Mouse (Mus musculus): ENCODE measurements around the gene 4930579G24Rik. TPM values are rescaled to one million over a fixed set of nuclear protein-coding genes. Genes with fewer than 3 reads are reported as not detected.

Gene 4930579G24Rik
- 10 to 100 TPM; 14.6 to 17.4 TPM for polyA plus RNA-seq (2017; shearing (Covaris generic))

DNA sequence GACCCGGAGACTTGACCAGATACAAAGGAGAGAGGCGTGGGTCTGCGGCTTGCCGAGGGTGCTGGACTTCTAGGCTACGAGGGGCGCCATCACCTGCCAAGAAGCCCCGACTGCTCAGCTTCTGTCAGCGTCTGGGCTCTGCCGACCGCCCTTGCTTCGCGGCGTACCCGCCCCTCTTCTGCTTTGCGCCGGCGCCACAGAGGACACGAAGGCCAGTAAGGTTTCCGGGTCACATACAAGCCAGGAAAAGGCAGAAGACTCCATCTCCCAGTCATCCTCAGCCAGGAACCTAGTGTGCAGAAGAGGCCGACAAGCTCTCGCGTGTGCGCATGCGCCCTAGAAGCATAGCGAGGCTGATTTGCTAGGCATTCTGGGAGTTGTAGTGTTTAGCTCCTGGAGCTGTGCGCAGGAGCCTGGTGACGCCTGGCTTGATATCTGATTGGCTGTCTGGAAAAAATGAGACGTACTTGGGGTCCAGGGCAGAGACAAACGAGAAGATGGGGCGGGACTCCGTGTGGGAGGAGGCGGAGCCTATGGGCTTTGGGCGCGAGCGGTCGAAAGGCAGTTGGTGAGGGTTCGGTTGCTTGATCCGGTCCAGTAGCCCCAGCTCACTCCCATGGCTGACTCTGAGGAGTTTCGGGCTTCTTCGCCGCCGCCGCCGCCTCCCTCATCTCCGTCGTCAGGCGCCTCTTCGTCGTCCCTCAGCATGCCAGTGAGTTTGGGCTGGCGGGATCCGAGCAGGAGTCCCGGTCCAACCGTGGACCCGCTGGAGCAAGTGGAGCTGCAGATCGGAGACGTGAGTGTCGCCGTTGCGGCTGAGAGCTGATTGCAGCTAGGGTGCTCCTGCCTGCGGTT, at the start of gene 4930579G24Rik:
TSS of gene 4930579G24Rik (plus strand) at position 519 of the 855 bp plus-strand sequence.
- ATAC-seq: peak; percentile 93

DNA sequence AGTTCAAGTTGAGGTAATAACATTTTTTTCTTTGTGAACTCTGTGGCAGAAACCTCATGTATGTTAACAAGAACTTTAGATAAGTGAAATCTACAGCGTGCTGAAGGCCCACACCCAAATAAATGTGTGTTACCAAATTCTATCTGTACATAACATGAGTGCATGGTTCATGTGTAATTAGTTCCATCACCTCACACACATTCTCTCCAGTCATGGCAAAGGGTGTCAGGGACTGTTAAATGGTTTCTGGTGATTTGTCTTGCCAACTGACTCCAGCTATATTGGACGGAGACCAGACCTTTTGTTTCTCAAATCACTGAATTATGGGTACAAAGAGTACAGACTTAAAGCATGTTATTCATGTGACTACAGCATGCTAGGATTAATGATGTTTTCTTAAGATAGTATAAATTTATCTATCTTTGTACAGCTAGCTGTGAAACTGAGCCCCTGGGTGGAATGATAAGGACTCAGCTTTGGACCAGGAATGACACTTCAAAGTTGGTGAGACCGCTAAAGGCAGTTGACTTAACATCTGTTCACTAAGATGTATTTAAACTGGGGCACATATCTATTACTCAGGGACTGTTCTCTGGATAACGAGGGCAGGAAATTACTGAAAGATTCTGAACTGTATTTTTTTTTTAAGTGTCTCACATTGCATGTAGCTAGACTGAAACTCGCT, 48.8 kb upstream of the 4930579G24Rik start:
- no peak for ATAC-seq

DNA sequence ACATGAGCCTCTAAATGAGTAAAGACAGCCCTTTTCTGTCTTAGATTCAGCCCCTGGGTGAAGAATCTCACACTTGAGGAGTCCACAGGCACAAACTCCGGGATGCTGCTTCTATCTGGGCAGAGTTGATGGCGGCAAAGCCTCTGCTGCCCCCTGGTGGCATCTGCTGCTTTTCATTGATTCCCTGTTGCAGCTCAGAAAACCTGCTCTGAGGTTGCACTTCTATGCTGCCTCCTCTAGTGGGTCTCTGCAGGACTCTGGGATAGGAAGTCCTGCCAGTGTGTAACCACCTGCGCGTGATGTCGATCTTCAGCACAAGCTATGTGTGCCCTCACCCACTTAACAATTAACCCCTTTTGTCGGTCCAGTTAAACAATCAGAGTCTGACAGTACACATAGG, 42.1 kb upstream of the 4930579G24Rik start:
- peak; percentile 79 for ATAC-seq

DNA sequence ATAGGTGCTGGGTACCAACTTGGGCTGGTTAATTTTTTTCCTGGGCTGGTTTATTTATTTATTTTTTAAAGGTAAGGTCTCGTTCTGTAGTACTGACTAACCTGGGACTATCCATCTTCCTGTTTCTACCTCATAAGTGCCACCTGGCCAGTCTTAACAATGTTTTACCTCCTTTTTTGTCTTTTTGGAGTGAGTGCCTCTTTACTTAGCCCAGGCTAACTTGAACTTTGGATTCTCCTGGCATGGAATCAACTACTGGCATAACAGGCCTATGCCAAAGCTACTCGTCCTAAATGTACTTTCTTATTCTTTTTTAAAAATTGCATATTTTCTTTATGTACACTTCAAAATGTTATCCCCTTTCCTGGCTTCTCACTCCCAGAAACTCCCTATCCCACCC, 39.2 kb upstream of the 4930579G24Rik start:
- ATAC-seq: no peak

DNA sequence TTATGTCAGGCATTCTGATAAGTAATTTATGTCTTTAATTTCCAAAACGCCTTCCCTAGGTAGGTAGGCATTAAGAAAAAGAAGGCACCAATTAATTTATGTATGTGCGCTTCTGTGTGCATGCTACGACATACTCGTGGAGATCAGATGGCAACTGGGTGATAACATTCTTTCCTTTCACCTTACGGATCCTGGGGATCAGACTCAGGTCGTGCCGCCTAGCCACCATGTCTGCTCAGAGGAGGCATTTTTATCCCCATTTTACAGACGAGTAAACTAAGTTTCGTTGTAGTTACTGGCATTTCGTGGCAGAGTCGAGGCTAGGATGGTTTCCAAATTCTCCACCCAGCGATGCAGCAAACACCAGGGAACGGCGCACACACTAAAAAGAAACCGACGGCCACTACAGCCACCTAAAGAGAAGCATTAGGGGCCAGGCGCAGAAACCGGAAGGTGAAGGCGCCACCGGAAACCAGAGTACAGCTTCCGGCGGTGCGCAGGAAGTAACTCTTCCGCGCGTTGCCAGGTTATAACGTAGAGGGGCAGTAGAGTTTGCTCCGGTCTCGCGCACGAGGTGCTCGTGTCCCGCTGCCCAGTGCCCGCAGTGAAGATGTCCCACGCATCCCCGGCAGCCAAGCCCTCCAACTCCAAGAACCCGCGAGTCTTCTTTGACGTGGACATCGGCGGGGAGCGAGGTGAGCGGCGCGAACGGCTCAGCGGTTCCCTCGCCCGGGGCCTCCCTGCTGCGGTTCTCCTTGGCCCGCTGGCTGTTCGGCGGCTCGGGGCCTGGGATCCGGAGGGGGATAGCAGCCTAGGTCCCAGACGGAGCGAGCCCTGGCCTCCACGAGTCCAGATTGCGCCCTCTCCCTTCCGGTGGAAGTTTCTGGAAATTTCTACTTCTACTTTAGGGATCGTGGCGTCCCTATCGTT, 37.8 kb upstream of the 4930579G24Rik start, which contains the start of gene Ppid:
TSS of gene Ppid (plus strand) at position 480 of the 930 bp plus-strand sequence.
- ATAC-seq: peak; percentile 90

DNA sequence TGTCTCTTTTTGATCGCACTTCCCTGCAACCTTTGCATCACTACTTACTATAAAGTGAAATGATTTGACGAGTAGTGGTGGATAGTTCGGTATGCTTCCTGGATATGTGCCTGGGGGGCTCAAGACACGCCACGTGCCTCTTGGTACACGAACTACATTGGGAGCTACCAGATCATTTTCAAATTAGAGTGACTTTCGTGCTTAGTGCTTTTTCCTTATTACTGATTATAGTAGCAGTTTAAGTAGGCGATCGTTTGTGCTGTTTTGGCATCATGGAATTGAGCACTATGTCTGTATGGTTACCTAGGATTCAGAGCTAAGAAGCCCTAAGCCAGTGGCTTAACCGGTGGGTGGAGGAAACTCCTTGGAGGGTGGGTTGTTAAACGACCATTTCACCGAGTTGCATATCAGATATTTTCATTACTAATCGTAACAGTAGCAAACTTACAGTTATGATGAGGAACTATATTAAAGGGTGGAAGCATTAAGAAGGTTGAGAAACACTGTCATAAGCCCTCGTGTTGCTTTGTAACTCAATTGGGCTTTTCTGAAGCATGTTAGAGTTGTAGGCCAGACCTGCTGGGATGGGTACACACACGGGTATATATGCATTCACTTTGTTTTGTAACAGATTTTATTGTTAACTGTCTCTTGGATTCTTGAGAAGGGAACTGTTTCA, 36.9 kb upstream of the 4930579G24Rik start:
- ATAC-seq: no peak

DNA sequence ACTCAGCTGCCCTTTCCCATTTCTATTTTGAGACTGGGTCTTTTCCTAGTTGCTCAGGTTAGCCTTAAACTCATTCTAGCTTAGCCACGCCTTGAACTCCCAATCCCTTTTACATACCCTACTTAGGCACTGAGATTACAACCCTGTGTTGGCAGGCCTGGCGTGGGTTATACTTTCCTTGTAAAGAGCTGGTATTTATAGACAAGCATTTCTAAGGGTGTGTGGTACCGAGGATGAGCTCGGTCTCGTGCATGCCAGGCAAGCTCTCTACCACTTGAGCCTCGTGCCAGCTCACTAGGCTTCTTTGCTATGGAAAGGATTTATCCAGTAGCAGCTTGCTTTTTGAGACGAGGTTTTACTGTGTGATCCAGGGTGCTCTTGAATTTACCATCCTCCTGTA, 33.4 kb upstream of the 4930579G24Rik start:
- ATAC-seq: no peak

DNA sequence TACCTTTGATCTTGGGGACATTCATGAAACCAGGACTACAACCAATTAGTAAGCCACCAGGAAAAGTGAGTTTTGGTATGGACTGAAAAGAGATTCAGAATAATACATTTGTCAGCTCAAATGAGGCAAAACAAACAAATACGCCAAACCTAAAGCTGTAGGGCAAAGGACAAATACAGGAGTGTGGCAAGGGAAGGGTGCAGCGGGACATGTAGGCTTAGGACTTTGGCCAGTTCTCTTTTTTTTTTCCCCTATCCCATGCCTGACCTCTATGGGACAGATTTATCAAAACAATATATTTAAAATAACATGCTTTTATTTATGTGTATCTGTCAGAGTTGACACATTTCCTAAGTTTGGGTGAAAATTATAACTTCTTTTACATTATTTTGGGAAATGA, 19.0 kb upstream of the 4930579G24Rik start:
- ATAC-seq: no peak

DNA sequence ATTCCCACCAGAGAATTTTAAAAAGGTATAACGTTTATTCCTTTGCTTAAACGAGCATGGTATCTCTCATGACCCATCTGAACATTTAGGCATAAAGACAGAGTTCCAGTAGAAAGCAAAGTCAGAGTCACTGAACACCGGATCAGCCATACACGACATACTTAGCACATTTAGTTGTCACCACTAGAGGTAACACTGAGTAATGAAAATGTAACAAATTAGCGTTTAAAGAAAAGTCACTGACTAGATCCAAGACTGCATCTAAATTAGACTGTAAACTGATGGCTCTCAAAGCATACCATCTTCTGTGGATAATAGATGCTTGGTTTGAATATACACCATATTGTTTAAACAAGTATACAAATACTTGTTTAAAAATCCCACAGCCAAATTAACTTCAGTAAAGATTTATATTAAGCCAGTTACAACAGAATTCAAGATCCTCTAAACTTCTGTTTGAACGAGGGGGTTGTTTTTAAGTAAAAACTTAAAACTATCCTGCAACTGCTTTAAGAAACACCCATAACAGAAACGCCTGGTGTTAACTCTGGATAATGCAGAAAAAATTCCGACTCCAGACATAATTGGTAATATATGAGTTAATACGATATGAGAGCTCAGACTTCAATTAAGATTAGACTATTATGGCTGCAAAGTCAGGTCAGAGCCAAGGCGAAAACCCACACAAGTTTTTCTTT, 1.2 kb upstream of the 4930579G24Rik start:
- ATAC-seq: no peak

DNA sequence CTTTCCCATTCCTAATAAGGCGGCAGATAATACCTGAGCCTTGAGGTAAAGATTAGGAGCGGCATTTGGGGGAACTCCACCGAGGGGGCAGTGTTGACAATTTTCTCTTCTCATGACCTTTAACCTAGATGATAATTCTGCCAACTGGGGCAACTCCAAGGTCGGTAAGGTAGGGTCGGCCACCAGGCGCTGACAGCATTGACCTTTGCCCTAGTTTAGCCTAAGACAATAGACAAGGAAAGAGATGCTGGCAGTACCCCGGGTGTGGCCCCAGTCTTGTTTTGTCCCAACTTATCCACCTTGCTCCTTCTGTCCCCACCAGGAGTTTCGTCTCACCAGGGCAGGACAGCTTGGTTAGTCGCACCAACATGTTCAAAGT, 708 bp upstream of the 4930579G24Rik start:
- ATAC-seq: no peak

DNA sequence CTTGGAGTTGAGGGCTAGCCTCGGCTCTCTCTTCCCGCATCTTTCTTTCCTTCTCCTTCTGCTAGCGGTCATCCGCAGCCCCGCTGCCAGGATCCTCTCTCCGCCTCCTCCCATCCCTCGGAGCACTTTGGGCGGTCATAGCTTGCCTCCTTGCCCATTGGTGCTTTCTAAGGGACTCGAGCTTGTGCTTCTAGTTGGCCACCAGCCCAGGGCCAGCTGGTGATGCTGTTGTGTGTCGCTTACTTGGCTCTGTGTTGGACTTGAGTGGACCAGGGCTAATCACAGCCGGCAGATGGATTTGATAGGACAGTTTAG, 494 bp downstream of the 4930579G24Rik start, which contains the start of gene Etfdh:
TSS of gene Etfdh (minus strand) at position 85 of the 315 bp plus-strand sequence.
- ATAC-seq: no peak

DNA sequence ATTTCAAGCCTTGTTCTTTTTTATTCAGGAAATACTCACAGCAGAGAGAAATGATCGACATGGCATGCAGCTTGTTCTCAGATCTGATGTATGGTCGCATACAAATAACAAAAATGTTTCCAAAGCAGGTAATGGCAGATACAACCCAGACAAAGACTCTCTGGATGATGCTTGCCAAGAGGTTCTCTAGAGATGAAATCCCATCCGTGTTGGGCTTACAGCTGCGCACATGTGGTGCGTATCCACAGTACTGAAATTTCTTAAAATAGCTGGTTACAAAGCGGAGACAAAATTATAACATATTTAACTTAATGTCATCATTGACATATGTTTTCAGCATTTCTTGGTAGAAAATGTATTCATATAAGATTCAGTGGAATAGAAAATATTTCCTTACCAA, 23.2 kb downstream of the 4930579G24Rik start:
- ATAC-seq: no peak

DNA sequence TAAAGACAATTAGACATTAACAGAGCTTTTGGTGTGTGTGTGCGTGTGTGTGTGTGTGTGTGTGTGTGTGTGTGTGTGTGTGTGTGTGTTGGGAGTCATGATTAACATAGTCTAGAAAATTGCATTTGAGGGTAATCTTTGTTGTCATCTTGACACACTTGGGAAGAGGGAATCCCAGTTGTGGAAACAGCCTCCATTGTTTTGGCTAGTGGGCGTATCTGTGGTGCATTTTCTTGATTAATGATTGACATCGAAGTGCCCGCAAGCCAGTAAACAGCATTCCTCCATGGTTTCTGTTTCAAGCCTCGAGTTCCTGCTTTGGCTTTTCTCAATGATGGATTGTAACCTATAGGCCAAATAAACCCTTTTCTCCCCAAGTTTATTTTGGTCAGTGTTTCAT, 27.8 kb downstream of the 4930579G24Rik start:
- ATAC-seq: no peak

DNA sequence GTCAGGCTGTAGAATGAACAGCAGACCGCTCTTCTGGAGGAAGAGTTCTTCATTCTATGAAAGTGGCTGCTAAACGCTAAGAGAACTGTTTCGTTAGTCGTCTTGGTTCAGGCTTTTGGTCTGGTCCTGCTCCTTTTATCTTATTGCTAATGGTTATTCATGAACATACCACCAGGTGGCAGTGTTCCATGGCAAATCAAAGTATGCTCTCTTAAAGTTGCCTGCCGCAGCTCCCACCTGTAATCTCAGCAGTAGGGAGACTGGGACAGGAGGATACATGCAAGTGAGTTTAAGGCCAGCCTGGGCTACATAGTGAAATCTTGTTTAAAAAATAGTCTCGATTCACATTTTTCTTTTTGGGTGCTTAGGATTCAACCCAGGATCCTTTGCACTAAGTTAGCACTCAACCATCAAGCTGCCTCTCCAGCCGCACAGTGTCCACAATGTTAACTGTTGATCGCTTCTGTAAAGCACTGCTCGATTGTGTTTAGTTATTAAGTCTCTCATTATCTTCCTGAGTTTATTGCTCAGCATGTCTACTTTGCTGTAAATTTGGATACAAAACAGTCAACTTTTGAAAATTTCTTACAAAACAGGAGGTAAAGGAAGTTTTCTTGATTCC, 36.0 kb downstream of the 4930579G24Rik start:
- ATAC-seq: peak; percentile 73

DNA sequence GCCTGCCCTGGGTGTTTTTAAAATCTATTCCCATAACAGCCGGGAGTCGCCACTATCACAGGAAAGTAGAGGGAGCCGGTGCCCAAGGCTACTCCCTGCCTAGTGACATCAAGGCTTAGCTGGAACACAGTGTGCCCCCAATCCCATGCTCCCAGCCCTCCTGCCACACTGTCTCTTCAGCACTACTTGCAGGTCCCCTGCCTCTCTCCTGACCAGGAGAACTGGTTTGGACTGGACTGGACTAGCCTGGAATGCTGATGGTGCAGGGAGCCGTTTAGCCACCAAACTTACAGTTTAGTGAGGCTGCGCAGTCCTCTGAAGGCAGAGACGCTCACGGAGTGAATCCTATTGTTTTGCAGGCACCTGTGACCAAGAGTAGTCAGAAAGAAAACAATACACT, 41.7 kb downstream of the 4930579G24Rik start:
- no peak for ATAC-seq

DNA sequence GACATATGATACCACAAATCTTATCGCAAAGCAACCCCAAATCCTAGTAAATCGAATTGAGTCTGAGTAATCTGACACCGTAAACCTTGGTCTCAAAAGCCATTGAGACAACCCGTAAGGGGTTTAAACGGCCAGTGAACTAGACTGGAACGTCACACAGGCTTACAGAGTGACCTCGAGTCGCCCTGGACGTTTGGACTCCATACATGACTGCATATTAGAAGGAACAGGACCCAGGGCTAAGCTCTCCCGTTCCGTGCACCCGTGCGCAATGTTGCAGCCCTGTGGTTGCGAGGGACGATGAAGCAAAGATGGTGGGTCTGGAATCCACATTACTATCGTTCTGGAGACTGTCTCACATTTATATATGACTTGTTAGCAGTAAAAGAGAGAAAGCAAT, 43.3 kb downstream of the 4930579G24Rik start:
- ATAC-seq: no peak

DNA sequence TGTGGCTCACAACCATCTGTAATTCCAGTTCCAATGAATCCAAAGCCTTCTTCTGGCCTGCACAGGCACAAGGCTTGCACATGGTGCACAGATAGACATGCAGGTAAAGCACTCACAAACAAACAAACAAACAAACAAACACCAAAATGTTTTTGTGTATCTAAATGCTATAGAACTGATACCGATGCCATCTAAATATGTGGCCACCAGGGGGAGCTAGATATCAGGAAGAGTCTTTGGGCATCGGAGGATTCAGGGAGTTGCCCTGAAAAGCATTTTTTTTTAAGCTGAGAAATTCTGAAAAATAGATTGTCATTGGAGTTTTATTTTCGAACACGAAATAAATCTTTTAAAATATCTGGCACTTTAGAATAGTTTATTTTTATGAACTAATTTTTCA, 44.2 kb downstream of the 4930579G24Rik start:
- no peak for ATAC-seq

DNA sequence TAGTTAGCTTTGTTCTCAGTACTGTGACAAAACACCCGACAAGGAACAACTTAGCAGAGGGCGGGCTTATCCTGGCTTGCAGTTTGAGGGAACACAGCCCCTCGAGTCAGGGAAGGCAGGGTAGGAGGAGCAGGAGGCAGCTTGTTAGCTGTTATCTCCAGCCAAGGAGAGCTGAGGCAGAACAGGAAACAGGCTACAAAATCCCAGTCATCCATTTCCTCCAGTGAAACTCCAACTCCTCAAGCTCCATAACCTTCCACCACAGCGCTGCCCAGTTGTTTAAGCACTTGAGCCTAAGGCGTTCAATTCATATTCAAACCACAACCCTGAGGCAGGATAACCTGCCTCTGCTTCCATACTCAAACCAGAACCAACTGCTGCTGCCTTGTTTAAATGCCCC, 45.8 kb downstream of the 4930579G24Rik start:
- ATAC-seq: no peak

DNA sequence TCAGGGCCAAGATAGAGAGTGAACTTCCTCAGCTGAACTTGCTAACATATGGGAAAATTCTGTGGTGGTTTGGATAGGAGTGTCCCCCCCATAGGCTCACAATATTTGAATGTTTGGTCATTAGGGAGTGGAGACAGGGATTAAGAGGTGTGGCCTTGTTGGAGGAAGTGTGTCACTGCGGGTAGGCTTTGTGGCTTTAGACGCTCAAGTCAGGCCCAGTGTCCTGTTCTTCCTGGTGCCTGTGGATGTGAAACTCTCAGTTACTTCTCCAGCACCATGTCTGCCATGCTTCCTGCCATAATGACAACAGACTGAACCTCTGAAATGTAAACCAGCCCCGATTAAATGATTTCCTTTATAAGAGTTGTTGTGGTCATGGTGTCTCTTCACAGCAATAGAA, 47.5 kb downstream of the 4930579G24Rik start:
- no peak for ATAC-seq

Measured in activated CD4-positive, CD25-positive, alpha-beta regulatory T cell, adult 4 months (primary cell).